Mouse (Mus musculus) stomach, postnatal 0 days (tissue): ENCODE measurements at regions not wholly inside any gene's neighbourhood (a gene's known extent, or its start where the extent isn't known, plus 50 kb on each side); places are given as distances from the start of the nearest gene placed in this dataset.

Source experiments
- CTCF ChIP-seq: IDR thresholded peaks from 2 replicates; pipeline ENCODE4 v1.5.1; 2016; ENCODE audit warnings: antibody characterized with exemption, low read depth, mild to moderate bottlenecking, moderate library complexity
- EP300 ChIP-seq: optimal IDR thresholded peaks from 2 replicates; pipeline ENCODE3; 2016; ENCODE audit warnings: antibody characterized with exemption

- no peak for TF ChIP-seq CTCF
- no peak for TF ChIP-seq EP300
Observed at GRCm38 (mm10) chr1:72078926-72079550, 133.1 kb downstream of the Mreg start.
